Mouse (Mus musculus) midbrain, postnatal 0 days (tissue): ENCODE data around the gene Colq. TPM values are rescaled to one million over a fixed set of nuclear protein-coding genes. Genes with fewer than 3 reads are reported as not detected.

Experiments
- ATAC-seq: fragments of 200-750 bp; cut with Nextera tagmentation; 2 replicates; pipeline ENCODE4 v1.8.0; 2017; ENCODE audit warnings: moderate number of reproducible peaks, mild to moderate bottlenecking, moderate TSS enrichment, moderate library complexity; ENCODE audit not compliant: low FRiP score
- DNase-seq: peaks from one replicate; pipeline ENCODE4 v3.0.0-alpha.2; 2015; ENCODE audit warnings: low spot score
- H3K27ac ChIP-seq: fragments of 300-500 bp; sonication (generic); 2 replicates; pipeline ENCODE4 v1.5.1; 2014; ENCODE audit warnings: low read depth, mild to moderate bottlenecking, low read length, mixed read lengths
- H3K27me3 ChIP-seq: fragments of 300-500 bp; sonication (generic); 2 replicates; pipeline ENCODE4 v1.6.1; 2014; ENCODE audit warnings: low read length, control low read depth, mixed read lengths; ENCODE audit not compliant: insufficient read depth
- H3K36me3 ChIP-seq: fragments of 300-500 bp; sonication (generic); 2 replicates; pipeline ENCODE4 v1.6.1; 2014; ENCODE audit warnings: low read length, control low read depth, mixed read lengths; ENCODE audit not compliant: insufficient read depth
- H3K4me1 ChIP-seq: fragments of 300-500 bp; sonication (generic); 2 replicates; pipeline ENCODE4 v1.6.1; 2014; ENCODE audit warnings: mild to moderate bottlenecking, control low read depth, antibody characterized with exemption, low read length, mixed read lengths; ENCODE audit not compliant: insufficient read depth
- H3K4me2 ChIP-seq: fragments of 300-500 bp; sonication (generic); 2 replicates; pipeline ENCODE4 v1.6.1; 2014; ENCODE audit warnings: low read depth, mild to moderate bottlenecking, low read length, mixed read lengths; ENCODE audit not compliant: poor library complexity, severe bottlenecking
- H3K4me3 ChIP-seq: fragments of 300-500 bp; sonication (generic); 2 replicates; pipeline ENCODE4 v1.5.1; 2014; ENCODE audit warnings: low read depth, mild to moderate bottlenecking, low read length, moderate library complexity
- H3K9ac ChIP-seq: fragments of 300-500 bp; sonication (generic); replicated peaks from 2 replicates; pipeline ENCODE4 v1.6.1; 2014; ENCODE audit warnings: mild to moderate bottlenecking, low read length, moderate library complexity, mixed read lengths; ENCODE audit not compliant: poor library complexity, severe bottlenecking
- H3K9me3 ChIP-seq: fragments of 300-500 bp; sonication (generic); 2 replicates; pipeline ENCODE4 v1.6.1; 2016; ENCODE audit warnings: low read length, control low read depth
- CTCF ChIP-seq: IDR thresholded peaks from 2 replicates; pipeline ENCODE4 v1.5.1; 2016; ENCODE audit warnings: antibody characterized with exemption, mild to moderate bottlenecking
- WGBS: fragments of 180-500 bp; shearing (Covaris S2); extraction: QIAGEN DNeasy Blood & Tissue Kit; methylation state at CpG from one replicate; pipeline ENCODE4 v1.1.7; 2014; 5-methylcytosine and 5-hydroxymethylcytosine counted together
- polyA plus RNA-seq: library from polyadenylated mRNA; unstranded; fragments of >200 nt; fragmentation: Nextera tagmentation; extraction: Ambion mirVana; gene quantifications from 2 replicates; pipeline ENCODE4 v1.2.1, GENCODE M21; 2015
- total RNA-seq: library from RNA; depleted of rRNA; stranded (reverse); fragments of >200 nt; gene quantifications from 2 replicates; pipeline ENCODE4 v1.2.3, GENCODE M21; 2014

Colq gene
- total and polyA plus RNA-seq, 2 experiments from 2014 or later = 0.06 TPM; not detected in 1

GRCm38 (mm10) chr14:31530847-31531246 is 60.3 kb downstream of the Colq start:
- ATAC-seq (no peak), DNase-seq (no peak)
- Histone ChIP-seq H3K4me1 (no peaks in the 10 kb centered on the region), H3K4me2 (no peak overlapping the region), H3K9ac (no peak overlapping the region), H3K9me3 (no peaks in the 10 kb centered on the region), H3K27me3 (no peaks in the 10 kb centered on the region), H3K36me3 (no peaks in the 10 kb centered on the region), H3K4me3 (no peak overlapping the region), H3K27ac (no peak overlapping the region)
- TF ChIP-seq CTCF = no peak
- WGBS = 88% methylated on average over 4 of the region's 4 CpGs

DNA sequence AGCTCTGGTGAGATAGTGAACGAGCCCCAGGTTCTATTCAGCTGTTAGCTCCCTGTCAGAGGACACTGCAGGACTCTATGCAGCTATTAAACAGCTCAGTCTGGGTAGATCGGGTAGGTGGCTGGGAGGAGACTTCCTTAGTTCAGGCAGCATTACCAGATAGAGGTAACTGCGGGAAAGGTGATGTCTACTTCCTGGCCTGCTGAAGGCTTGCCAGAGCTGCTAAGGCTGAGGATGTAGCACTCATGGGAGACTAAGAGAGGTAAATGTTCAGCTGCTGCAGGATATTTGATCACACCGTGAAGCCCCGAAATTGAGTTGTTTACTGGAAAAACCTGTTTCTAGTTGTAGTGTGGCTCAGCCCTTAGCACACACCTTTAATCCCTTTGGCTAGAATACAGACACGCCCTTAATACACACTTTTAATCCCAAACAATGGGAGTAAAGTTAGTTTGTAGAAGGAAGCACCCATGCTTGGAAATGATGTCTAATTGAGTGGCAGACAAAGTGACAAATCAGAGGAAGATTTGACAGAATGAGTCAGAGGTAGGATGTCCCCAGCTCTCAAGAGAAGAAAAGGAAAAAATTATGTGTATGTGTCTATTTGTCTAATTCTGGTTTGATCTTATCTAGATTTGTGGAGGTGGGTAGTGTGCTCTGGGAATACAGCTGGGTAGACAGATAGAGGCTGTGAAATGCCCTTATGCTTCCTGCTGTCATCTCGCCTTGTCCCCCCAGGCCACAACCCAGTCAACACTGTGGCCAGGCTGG is 65.9 kb downstream of the Colq start:
- no peaks in the 10 kb centered on the region for H3K36me3 ChIP-seq
- WGBS = 80% methylated on average over 7 of the region's 7 CpGs
- H3K4me3 ChIP-seq = no peak overlapping the region
- no peak for TF ChIP-seq CTCF
- ATAC-seq (no peak), DNase-seq (no peak)
- no peak overlapping the region for H3K9ac ChIP-seq
- H3K4me1 ChIP-seq = no peaks in the 10 kb centered on the region
- H3K4me2 ChIP-seq = no peak overlapping the region
- no peak overlapping the region for H3K27ac ChIP-seq
- no peaks in the 10 kb centered on the region for H3K27me3 ChIP-seq
- H3K9me3 ChIP-seq = no peaks in the 10 kb centered on the region

- no peak overlapping the region for H3K4me3 ChIP-seq
Measured at GRCm38 (mm10) chr14:31521318-31521717, 69.8 kb downstream of the Colq start.

DNA sequence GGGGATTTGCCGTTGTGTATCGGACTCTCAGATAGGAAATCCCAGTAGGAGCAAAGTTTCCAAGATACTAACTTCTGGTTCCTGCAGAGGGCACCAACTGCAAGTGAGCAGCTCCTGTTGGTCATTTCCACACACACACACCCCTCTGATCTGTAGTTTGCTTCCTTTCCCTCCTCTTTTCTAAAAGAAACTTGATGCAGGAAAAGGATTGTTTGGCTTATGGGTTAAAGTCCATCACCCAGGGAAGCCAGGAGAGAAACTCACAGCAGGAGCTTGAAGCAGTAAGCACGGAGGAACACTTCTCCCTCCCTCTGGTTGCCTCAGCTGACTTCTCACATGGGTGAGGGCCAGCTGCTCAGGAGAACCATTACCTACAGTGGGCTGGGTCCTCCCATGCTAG is 72.0 kb downstream of the Colq start:
- no peak overlapping the region for H3K4me2 ChIP-seq
- H3K27ac ChIP-seq = no peak overlapping the region
- H3K27me3 ChIP-seq = no peaks in the 10 kb centered on the region
- 36% methylated on average over 3 of the region's 3 CpGs for WGBS
- H3K4me1 ChIP-seq = no peaks in the 10 kb centered on the region
- H3K36me3 ChIP-seq = no peaks in the 10 kb centered on the region
- H3K9me3 ChIP-seq = 0 out of 2 replicates have a peak, but pooled peaks cover 3% of the 10 kb centered on the region
- TF ChIP-seq CTCF = peak; percentile 67
- ATAC-seq (no peak), DNase-seq (peak; percentile 37)
- no peak overlapping the region for H3K9ac ChIP-seq
- no peak overlapping the region for H3K4me3 ChIP-seq

More at GRCm38 (mm10) chr14:31521318-31521717, 69.8 kb downstream of the Colq start:
- Histone ChIP-seq H3K4me1 (no peaks in the 10 kb centered on the region), H3K36me3 (no peaks in the 10 kb centered on the region), H3K27ac (no peak overlapping the region), H3K27me3 (no peaks in the 10 kb centered on the region), H3K9ac (no peak overlapping the region), H3K4me2 (no peak overlapping the region), H3K9me3 (no peaks in the 10 kb centered on the region)
- no peak for DNase-seq
- WGBS = 85% methylated on average over 2 of the region's 2 CpGs
- ATAC-seq = no peak
- no peak for TF ChIP-seq CTCF

DNA sequence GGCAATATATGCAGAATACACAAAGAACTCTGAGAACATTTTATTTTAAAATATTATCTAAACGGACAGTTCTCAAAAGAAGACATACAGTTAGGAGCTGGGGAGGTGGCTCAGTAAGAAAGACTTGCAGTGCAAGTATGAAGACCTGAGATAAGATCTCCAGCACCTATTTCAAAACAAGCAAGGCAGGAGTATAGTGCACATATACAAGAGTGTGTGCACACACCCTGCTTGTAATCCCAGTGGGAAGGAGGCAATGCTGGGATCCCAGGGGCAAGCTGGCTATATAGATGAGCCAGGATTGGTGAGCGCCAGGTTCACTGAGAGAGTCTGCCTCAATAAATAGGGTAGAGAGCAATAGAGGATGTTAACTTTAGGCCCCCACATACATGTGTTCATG is 75.2 kb downstream of the Colq start:
- ATAC-seq (no peak), DNase-seq (no peak)
- 0 out of 2 replicates have a peak, but pooled peaks cover 3% of the 10 kb centered on the region for H3K9me3 ChIP-seq
- H3K4me3 ChIP-seq = no peak overlapping the region
- H3K27me3 ChIP-seq = no peaks in the 10 kb centered on the region
- H3K36me3 ChIP-seq = no peaks in the 10 kb centered on the region
- H3K4me2 ChIP-seq = no peak overlapping the region
- H3K27ac ChIP-seq = no peak overlapping the region
- 89% methylated on average over 2 of the region's 2 CpGs for WGBS
- TF ChIP-seq CTCF = no peak
- no peak overlapping the region for H3K9ac ChIP-seq
- no peaks in the 10 kb centered on the region for H3K4me1 ChIP-seq

GRCm38 (mm10) chr14:31510322-31510721 is 80.8 kb downstream of the Colq start:
- Histone ChIP-seq H3K36me3 (peaks cover 35% of the 10 kb centered on the region), H3K27ac (no peak overlapping the region), H3K4me1 (no peaks in the 10 kb centered on the region), H3K4me3 (no peak overlapping the region), H3K27me3 (no peaks in the 10 kb centered on the region), H3K9ac (no peak overlapping the region), H3K4me2 (no peak overlapping the region), H3K9me3 (0 out of 2 replicates have a peak, but pooled peaks cover 3% of the 10 kb centered on the region)
- WGBS = 83% methylated on average over 3 of the region's 3 CpGs
- no peak for TF ChIP-seq CTCF
- ATAC-seq (no peak), DNase-seq (no peak)
